ENCODE assay signal across 9 mouse cellular contexts in genomic region chr8:89849416-89850208, GRCm38 (mm10).
DNase-seq lines count a peak whose midpoint lies in the region; ATAC-seq and TF ChIP-seq lines count a peak whose summit lies in the region.
"Had no signal": no experiment of that assay in that cellular context is flagged by ENCODE, and none has a peak within 500 bp of the region (broad histone marks: within the 10 kb centered on the region; RNA-seq: fewer than 3 reads in every experiment).

No protein-coding gene starts in this region.

- H3K27ac ChIP-seq in neural tube, embryonic 12.5 days = peak overlapping the region; percentile 28; the same call in 1 of the 2 replicates
- H3K27ac ChIP-seq: liver, embryonic 13.5 days had no signal

- H3K4me2 ChIP-seq in neural tube, embryonic 12.5 days (replicated peaks) = no peak overlapping the region
- H3K4me2 ChIP-seq: liver, embryonic 13.5 days had no signal

- 60% methylated on average over 7 of the region's 7 CpGs for WGBS in lung, adult 2 months
- WGBS in neural tube, embryonic 12.5 days = 55% methylated on average over 7 of the region's 7 CpGs

- no peaks in the 10 kb centered on the region for H3K27me3 ChIP-seq in neural tube, embryonic 12.5 days (replicated peaks)
- H3K27me3 ChIP-seq: liver, embryonic 13.5 days had no signal

- no peaks in the 10 kb centered on the region for H3K4me1 ChIP-seq in lung, adult 2 months (ENCODE audit: control insufficient read depth, insufficient read depth, low read length)
- H3K4me1 ChIP-seq in neural tube, embryonic 12.5 days = no peaks in the 10 kb centered on the region
- H3K4me1 ChIP-seq: liver, embryonic 13.5 days had no signal

- no peaks in the 10 kb centered on the region for H3K9me3 ChIP-seq in neural tube, embryonic 12.5 days
- H3K9me3 ChIP-seq: liver, embryonic 13.5 days had no signal

- no peak overlapping the region for H3K4me3 ChIP-seq in lung, adult 2 months (replicated peaks; ENCODE audit: extremely low read depth, low read depth, low read length)
- H3K4me3 ChIP-seq in neural tube, embryonic 12.5 days = no peak overlapping the region
- H3K4me3 ChIP-seq: liver, embryonic 13.5 days had no signal

- peak; percentile 14; the same call in 1 of the 2 replicates for TF ChIP-seq CTCF in lung, adult 2 months (IDR thresholded peaks at IDR 0.05; ENCODE audit: insufficient read depth, low read length)

- intact Hi-C loops in heart, postnatal 14 days (cut with DNase I) = loop anchor here (1.0 to 2.0 kb wide), 3 partner anchors 811 to 944 kb away; no protein-coding TSS in a partner anchor

- 0 out of 2 replicates have a peak, but pooled peaks have one; percentile 58 for ATAC-seq in neural tube, embryonic 12.5 days (ENCODE audit: low FRiP score, low read depth)

- no peaks in the 10 kb centered on the region for H3K36me3 ChIP-seq in neural tube, embryonic 12.5 days
- H3K36me3 ChIP-seq: liver, embryonic 13.5 days had no signal

- DNase-seq in lung, adult 2 months = no peak
- DNase-seq in lung, postnatal 25 days (ENCODE audit: low spot score) = no peak
- DNase-seq in embryo, embryonic 10 days (ENCODE audit: low spot score) = peak; percentile 78
- peak; percentile 35 to 60 for DNase-seq in heart, postnatal 14 days
- DNase-seq in left cerebral cortex, adult 11 months (ENCODE audit: low spot score) = peak; percentile 53
- no peak for DNase-seq in thymus, adult 18-20 months
- DNase-seq in urinary bladder, postnatal 4 days (ENCODE audit: low spot score in 2 of 2) = no peak
- DNase-seq: liver, embryonic 13.5 days had no signal

- no peak for TF ChIP-seq POLR2A in lung, adult 2 months (IDR thresholded peaks at IDR 0.05; ENCODE audit: borderline replicate concordance, extremely low read depth, low read depth, low read length)

- no peak overlapping the region for H3K9ac ChIP-seq in neural tube, embryonic 12.5 days
- H3K9ac ChIP-seq: liver, embryonic 13.5 days had no signal

Comparison
In these comparisons a context has a peak if more than half of its experiments do, and no peak if none do; other contexts are left out.
1. DNase-seq: peak in embryo, embryonic 10 days (single experiment), heart, postnatal 14 days (2 of 2) and left cerebral cortex, adult 11 months (single experiment); none in lung, adult 2 months (single experiment), lung, postnatal 25 days (single experiment), thymus, adult 18-20 months (0 of 2) and urinary bladder, postnatal 4 days (0 of 2).